Mouse (Mus musculus) heart, postnatal 0 days (tissue): ENCODE measurements around the gene Gm45799.

Source experiments
- CTCF ChIP-seq: IDR thresholded peaks from 2 replicates; pipeline ENCODE4 v1.5.1; 2016; ENCODE audit warnings: antibody characterized with exemption, control low read depth, low read depth
- EP300 ChIP-seq: IDR thresholded peaks from 2 replicates; pipeline ENCODE4 v1.6.1; 2016; ENCODE audit warnings: antibody characterized with exemption, low read depth

- TF ChIP-seq CTCF = no peak
- no peak for TF ChIP-seq EP300
Measured at GRCm38 (mm10) chr7:105708733-105709132, 68.4 kb downstream of the Gm45799 start.
